Mouse (Mus musculus): ENCODE results near the gene Perp.

DNA sequence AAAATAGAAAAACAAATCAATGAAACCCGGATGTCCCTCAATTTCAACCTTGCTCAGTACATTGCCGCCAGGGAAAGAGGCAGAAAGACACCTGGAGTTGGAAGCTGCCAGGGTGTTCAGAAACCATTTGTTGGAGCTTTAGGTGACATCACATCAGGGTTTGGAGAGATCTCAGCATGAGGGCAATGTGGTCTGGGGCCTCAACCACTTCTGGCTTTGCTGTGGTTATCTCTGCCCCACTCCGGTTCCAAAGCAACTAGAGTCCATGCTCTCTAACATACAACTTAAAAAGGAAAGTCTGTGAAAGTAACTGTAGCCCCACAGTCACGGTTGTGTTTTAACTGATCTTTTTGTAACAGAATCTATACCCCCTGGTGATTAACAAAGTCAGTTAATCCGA lies 19.9 kb downstream of the Perp start:
- TF ChIP-seq CTCF (IDR thresholded peaks at IDR 0.05; ENCODE audit: extremely low read depth, insufficient read length, insufficient replicate concordance, low read depth, low read length), result no peak
- TF ChIP-seq POLR2A (IDR thresholded peaks at IDR 0.05; ENCODE audit: low read depth, low read length), result no peak
